Mouse (Mus musculus): ENCODE measurements at regions not wholly inside any gene's neighbourhood (a gene's known extent, or its start where the extent isn't known, plus 50 kb on each side); places are given as distances from the start of the nearest gene placed in this dataset.
"Not testable (repeated sequence)": the region's sequence is repeated elsewhere in the genome, so short reads cannot be mapped to it uniquely, and the experiment has no call there.

GRCm38 (mm10) chr11:25042763-25043162 is 964.9 kb downstream of the Bcl11a start:
- Histone ChIP-seq H3K4me3 (ENCODE audit: low read depth, low read length) (no peak overlapping the region), H3K27ac (ENCODE audit: low read depth, low read length) (no peak overlapping the region), H3K36me3 (ENCODE audit: control insufficient read depth, insufficient read depth, low read length) (no peaks in the 10 kb centered on the region), H3K9ac (ENCODE audit: low read length) (no peak overlapping the region), H3K9me3 (replicated peaks; ENCODE audit: control insufficient read depth, low read length) (no peaks in the 10 kb centered on the region), H3K27me3 (replicated peaks; ENCODE audit: control insufficient read depth, insufficient read depth, low read length) (no peaks in the 10 kb centered on the region), H3K4me2 (ENCODE audit: low read length) (no peak overlapping the region), H3K4me1 (ENCODE audit: control insufficient read depth, insufficient read depth, low read length) (peaks cover 5% of the 10 kb centered on the region; the same call in 1 of the 2 replicates)
- WGBS, result 77% methylated on average over 3 of the region's 3 CpGs
- DNase-seq (ENCODE audit: low spot score) (no peak), ATAC-seq (no peak)

GRCm38 (mm10) chr11:25045339-25045738 is 967.5 kb downstream of the Bcl11a start:
- no peaks in the 10 kb centered on the region for H3K27me3 ChIP-seq (replicated peaks; ENCODE audit: control insufficient read depth, insufficient read depth, low read length)
- peaks cover 5% of the 10 kb centered on the region; the same call in 1 of the 2 replicates for H3K4me1 ChIP-seq (ENCODE audit: control insufficient read depth, insufficient read depth, low read length)
- H3K27ac ChIP-seq (ENCODE audit: low read depth, low read length), result no peak overlapping the region
- no peak overlapping the region for H3K9ac ChIP-seq (ENCODE audit: low read length)
- 4% methylated on average over 3 of the region's 3 CpGs for WGBS
- ATAC-seq (peak; percentile 77), DNase-seq (ENCODE audit: low spot score) (peak; percentile 42)
- no peak overlapping the region for H3K4me2 ChIP-seq (ENCODE audit: low read length)
- no peaks in the 10 kb centered on the region for H3K36me3 ChIP-seq (ENCODE audit: control insufficient read depth, insufficient read depth, low read length)
- no peak overlapping the region for H3K4me3 ChIP-seq (ENCODE audit: low read depth, low read length)
- no peaks in the 10 kb centered on the region for H3K9me3 ChIP-seq (replicated peaks; ENCODE audit: control insufficient read depth, low read length)

- Histone ChIP-seq H3K9me3 (replicated peaks; ENCODE audit: control insufficient read depth, low read length) (no peaks in the 10 kb centered on the region), H3K4me1 (ENCODE audit: control insufficient read depth, insufficient read depth, low read length) (peaks cover 5% of the 10 kb centered on the region; the same call in 1 of the 2 replicates), H3K4me2 (ENCODE audit: low read length) (no peak overlapping the region), H3K4me3 (ENCODE audit: low read depth, low read length) (no peak overlapping the region), H3K27me3 (replicated peaks; ENCODE audit: control insufficient read depth, insufficient read depth, low read length) (no peaks in the 10 kb centered on the region), H3K36me3 (ENCODE audit: control insufficient read depth, insufficient read depth, low read length) (no peaks in the 10 kb centered on the region), H3K9ac (ENCODE audit: low read length) (no peak overlapping the region), H3K27ac (ENCODE audit: low read depth, low read length) (no peak overlapping the region)
- DNase-seq (ENCODE audit: low spot score) (no peak), ATAC-seq (peak; percentile 60)
- WGBS, result 30% methylated on average over 7 of the region's 7 CpGs
These were observed 968.1 kb downstream of the Bcl11a start for GRCm38 (mm10) chr11:25045977-25046376.

GRCm38 (mm10) chr11:25055698-25056097 is 977.8 kb downstream of the Bcl11a start:
- no peak overlapping the region for H3K4me3 ChIP-seq (ENCODE audit: low read depth, low read length)
- no peak overlapping the region for H3K4me2 ChIP-seq (ENCODE audit: low read length)
- no peaks in the 10 kb centered on the region for H3K36me3 ChIP-seq (ENCODE audit: control insufficient read depth, insufficient read depth, low read length)
- WGBS, result 78% methylated on average over 2 of the region's 2 CpGs
- no peaks in the 10 kb centered on the region for H3K27me3 ChIP-seq (replicated peaks; ENCODE audit: control insufficient read depth, insufficient read depth, low read length)
- no peak overlapping the region for H3K27ac ChIP-seq (ENCODE audit: low read depth, low read length)
- no peak for ATAC-seq
- H3K9me3 ChIP-seq (replicated peaks; ENCODE audit: control insufficient read depth, low read length), result 0 out of 2 replicates have a peak, but pooled peaks cover 5% of the 10 kb centered on the region
- DNase-seq (ENCODE audit: low spot score), result no peak
- H3K4me1 ChIP-seq (ENCODE audit: control insufficient read depth, insufficient read depth, low read length), result peaks cover 7% of the 10 kb centered on the region
- no peak overlapping the region for H3K9ac ChIP-seq (ENCODE audit: low read length)

- Histone ChIP-seq H3K36me3 (ENCODE audit: control insufficient read depth, insufficient read depth, low read length) (no peaks in the 10 kb centered on the region), H3K27ac (ENCODE audit: low read depth, low read length) (no peak overlapping the region), H3K9me3 (replicated peaks; ENCODE audit: control insufficient read depth, low read length) (0 out of 2 replicates have a peak, but pooled peaks cover 5% of the 10 kb centered on the region), H3K27me3 (replicated peaks; ENCODE audit: control insufficient read depth, insufficient read depth, low read length) (no peaks in the 10 kb centered on the region), H3K4me2 (ENCODE audit: low read length) (peak overlapping the region; percentile 34), H3K9ac (ENCODE audit: low read length) (no peak overlapping the region), H3K4me3 (ENCODE audit: low read depth, low read length) (no peak overlapping the region), H3K4me1 (ENCODE audit: control insufficient read depth, insufficient read depth, low read length) (peaks cover 7% of the 10 kb centered on the region)
- DNase-seq (ENCODE audit: low spot score) (peak; percentile 37), ATAC-seq (peak; percentile 71)
- WGBS, result 1% methylated on average over 7 of the region's 7 CpGs
These were observed 979.3 kb downstream of the Bcl11a start for GRCm38 (mm10) chr11:25057093-25057521.

GRCm38 (mm10) chr11:25057543-25057942 is 979.7 kb downstream of the Bcl11a start:
- 11% methylated on average over 2 of the region's 2 CpGs for WGBS
- H3K4me3 ChIP-seq (ENCODE audit: low read depth, low read length), result no peak overlapping the region
- H3K9me3 ChIP-seq (replicated peaks; ENCODE audit: control insufficient read depth, low read length), result 0 out of 2 replicates have a peak, but pooled peaks cover 5% of the 10 kb centered on the region
- ATAC-seq, result peak; percentile 44; the same call in 1 of the 2 replicates
- peaks cover 7% of the 10 kb centered on the region for H3K4me1 ChIP-seq (ENCODE audit: control insufficient read depth, insufficient read depth, low read length)
- peak overlapping the region; percentile 34 for H3K4me2 ChIP-seq (ENCODE audit: low read length)
- no peak overlapping the region for H3K27ac ChIP-seq (ENCODE audit: low read depth, low read length)
- no peaks in the 10 kb centered on the region for H3K27me3 ChIP-seq (replicated peaks; ENCODE audit: control insufficient read depth, insufficient read depth, low read length)
- H3K9ac ChIP-seq (ENCODE audit: low read length), result no peak overlapping the region
- DNase-seq (ENCODE audit: low spot score), result no peak
- H3K36me3 ChIP-seq (ENCODE audit: control insufficient read depth, insufficient read depth, low read length), result no peaks in the 10 kb centered on the region

GRCm38 (mm10) chr11:25063042-25063441 is 985.2 kb downstream of the Bcl11a start:
- Histone ChIP-seq H3K4me2 (ENCODE audit: low read length) (no peak overlapping the region), H3K9me3 (replicated peaks; ENCODE audit: control insufficient read depth, low read length) (no peaks in the 10 kb centered on the region), H3K4me1 (ENCODE audit: control insufficient read depth, insufficient read depth, low read length) (peaks cover 4% of the 10 kb centered on the region; the same call in 1 of the 2 replicates), H3K27me3 (replicated peaks; ENCODE audit: control insufficient read depth, insufficient read depth, low read length) (no peaks in the 10 kb centered on the region), H3K4me3 (ENCODE audit: low read depth, low read length) (no peak overlapping the region), H3K36me3 (ENCODE audit: control insufficient read depth, insufficient read depth, low read length) (no peaks in the 10 kb centered on the region), H3K27ac (ENCODE audit: low read depth, low read length) (no peak overlapping the region), H3K9ac (ENCODE audit: low read length) (no peak overlapping the region)
- DNase-seq (ENCODE audit: low spot score) (no peak), ATAC-seq (no peak)
- WGBS, result 16% methylated on average over 4 of the region's 4 CpGs

- 94% methylated on average over 2 of the region's 2 CpGs for WGBS
- Histone ChIP-seq H3K4me3 (ENCODE audit: low read depth, low read length) (no peak overlapping the region), H3K9me3 (replicated peaks; ENCODE audit: control insufficient read depth, low read length) (no peaks in the 10 kb centered on the region), H3K9ac (ENCODE audit: low read length) (no peak overlapping the region), H3K27ac (ENCODE audit: low read depth, low read length) (no peak overlapping the region), H3K27me3 (replicated peaks; ENCODE audit: control insufficient read depth, insufficient read depth, low read length) (no peaks in the 10 kb centered on the region), H3K4me2 (ENCODE audit: low read length) (no peak overlapping the region), H3K4me1 (ENCODE audit: control insufficient read depth, insufficient read depth, low read length) (peaks cover 4% of the 10 kb centered on the region; the same call in 1 of the 2 replicates), H3K36me3 (ENCODE audit: control insufficient read depth, insufficient read depth, low read length) (no peaks in the 10 kb centered on the region)
- ATAC-seq, result no peak
- no peak for DNase-seq (ENCODE audit: low spot score)
These were observed 986.1 kb downstream of the Bcl11a start for GRCm38 (mm10) chr11:25063978-25064377.

GRCm38 (mm10) chr11:25099976-25100375 is 1022.1 kb downstream of the Bcl11a start:
- WGBS, result 95% methylated on average over 3 of the region's 3 CpGs
- H3K4me3 ChIP-seq (ENCODE audit: low read depth, low read length); H3K9me3 ChIP-seq (replicated peaks; ENCODE audit: control insufficient read depth, low read length): not testable (repeated sequence)

More at GRCm38 (mm10) chr11:25099976-25100375, 1022.1 kb downstream of the Bcl11a start:
- DNase-seq (ENCODE audit: low spot score); H3K27me3 ChIP-seq (replicated peaks; ENCODE audit: control insufficient read depth, insufficient read depth, low read length); H3K36me3 ChIP-seq (ENCODE audit: control insufficient read depth, insufficient read depth, low read length); H3K9ac ChIP-seq (ENCODE audit: low read length); H3K27ac ChIP-seq (ENCODE audit: low read depth, low read length); ATAC-seq; H3K4me2 ChIP-seq (ENCODE audit: low read length); H3K4me1 ChIP-seq (ENCODE audit: control insufficient read depth, insufficient read depth, low read length): not testable (repeated sequence)

Measured in forebrain, embryonic 14.5 days (tissue).